Mouse (Mus musculus) mammary gland, adult 2 months (tissue): ENCODE measurements around the gene Hdac5. TPM values are rescaled to one million over a fixed set of nuclear protein-coding genes. Genes with fewer than 3 reads are reported as not detected.

Experiments
- polyA plus RNA-seq: library from polyadenylated mRNA; depleted of rRNA; stranded (reverse); fragments of >200 nt; gene quantifications from 2 replicates; pipeline ENCODE4 v1.2.3, GENCODE M21; 2012; ENCODE audit warnings: low replicate concordance; rRNA removed

Hdac5 gene
- 88.0 and 204 TPM in 2 replicates for polyA plus RNA-seq

DNA sequence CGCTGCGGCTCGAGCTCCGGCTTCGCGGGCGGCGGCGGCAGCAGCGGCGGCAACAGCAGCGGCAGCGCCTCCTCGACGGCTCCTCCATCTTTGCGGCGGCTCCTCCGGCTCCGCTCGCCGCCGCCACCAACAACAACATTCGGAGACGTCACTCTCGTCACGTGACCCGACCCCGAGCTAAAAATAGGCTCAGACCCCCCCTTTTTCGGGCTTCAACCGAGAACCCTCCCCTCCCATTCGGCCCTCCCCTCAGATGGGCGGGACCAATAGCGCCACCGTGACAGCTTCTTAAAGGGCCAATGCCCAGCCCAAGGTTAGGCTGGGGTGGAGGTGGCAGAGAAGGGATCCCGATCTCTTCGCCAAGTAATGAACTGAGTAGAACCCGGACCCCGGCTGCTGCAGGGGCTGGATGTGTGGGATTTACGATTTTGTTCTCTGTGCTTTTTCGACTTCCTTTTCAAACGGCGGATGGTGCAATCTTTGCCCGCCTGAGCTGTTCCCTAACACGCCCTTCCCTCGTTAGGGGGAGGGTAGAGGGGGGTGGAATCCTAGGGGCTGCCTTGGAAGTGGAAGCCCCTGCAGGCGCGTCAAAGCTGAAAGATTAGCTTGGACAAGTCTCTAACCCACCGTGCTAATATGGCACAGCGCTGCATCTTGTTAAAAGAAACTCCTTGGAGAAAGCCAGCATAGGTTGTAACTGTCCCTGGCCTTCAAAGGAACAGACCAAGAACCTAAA is at the start of gene Hdac5:
Hdac5 (minus strand) TSS at position 161 of the 736 bp plus-strand sequence.

DNA sequence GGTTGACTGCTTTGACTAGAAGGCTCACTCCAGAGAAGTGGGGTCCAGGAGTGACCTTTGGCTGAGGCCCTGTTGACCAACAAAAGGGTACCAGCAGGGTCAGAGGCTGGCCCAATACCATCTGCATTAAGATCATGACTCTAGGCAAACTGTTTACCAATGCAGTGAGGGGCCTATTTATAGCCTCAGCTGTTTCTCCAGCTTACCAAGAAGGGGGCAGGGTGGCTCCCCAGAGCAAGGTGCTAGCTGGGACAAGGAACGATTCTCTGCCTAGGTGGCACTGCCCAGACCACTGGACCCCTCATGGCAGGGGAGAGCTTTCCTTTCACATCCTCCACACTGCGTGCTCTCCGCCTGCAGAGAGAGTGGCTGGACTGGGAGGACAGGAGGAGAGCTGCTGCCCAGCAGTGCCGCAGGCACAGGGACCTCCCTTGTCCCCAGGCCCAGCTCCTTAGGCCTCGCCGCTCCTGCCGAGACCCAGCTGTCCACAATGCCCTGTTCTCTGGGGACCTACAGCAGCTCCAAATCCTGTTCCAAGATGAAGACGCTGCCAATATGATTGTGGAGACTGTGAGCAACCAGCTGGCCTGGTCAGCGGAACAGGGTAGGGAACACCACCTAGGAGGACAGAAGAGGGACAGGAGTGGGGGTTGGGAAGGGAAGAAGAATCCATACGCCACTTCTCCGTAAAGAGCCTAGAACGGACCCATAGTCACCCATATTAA is 38.7 kb upstream of the Hdac5 start, which contains the start of gene Asb16:
Asb16 (plus strand) TSS at position 224 of the 725 bp plus-strand sequence.

DNA sequence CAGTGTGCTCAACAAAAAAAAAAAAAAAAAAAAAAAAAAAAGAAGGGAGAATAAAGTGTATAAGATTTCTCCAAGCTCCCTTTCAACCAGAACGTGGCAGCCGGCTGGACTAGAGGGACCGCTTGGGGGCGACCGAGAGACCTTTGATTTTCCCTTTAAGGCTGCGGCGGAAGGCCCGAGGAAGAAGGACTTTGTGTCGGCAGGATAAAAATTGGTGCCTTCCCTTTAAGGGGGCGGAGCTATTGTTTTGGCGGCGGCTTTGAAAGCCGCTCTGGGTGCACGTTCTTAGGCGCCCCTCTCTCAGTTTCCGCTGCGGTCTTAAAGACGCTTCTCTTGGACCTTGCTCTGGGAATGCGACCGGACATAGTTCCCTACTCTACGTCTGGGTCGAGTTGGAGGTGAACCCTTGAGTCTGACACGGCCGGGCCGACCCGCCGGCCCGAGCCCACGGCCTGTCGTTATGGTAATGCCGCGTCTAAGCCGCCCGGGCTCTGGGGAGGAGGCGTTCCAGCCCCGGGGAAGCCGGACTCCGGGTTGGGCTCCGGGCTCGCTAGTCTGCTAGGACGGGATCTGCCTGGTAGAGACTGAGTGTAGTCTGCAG is 18.8 kb upstream of the Hdac5 start, which contains the start of gene BC030867:
BC030867 (plus strand) TSS at position 253 of the 601 bp plus-strand sequence.

DNA sequence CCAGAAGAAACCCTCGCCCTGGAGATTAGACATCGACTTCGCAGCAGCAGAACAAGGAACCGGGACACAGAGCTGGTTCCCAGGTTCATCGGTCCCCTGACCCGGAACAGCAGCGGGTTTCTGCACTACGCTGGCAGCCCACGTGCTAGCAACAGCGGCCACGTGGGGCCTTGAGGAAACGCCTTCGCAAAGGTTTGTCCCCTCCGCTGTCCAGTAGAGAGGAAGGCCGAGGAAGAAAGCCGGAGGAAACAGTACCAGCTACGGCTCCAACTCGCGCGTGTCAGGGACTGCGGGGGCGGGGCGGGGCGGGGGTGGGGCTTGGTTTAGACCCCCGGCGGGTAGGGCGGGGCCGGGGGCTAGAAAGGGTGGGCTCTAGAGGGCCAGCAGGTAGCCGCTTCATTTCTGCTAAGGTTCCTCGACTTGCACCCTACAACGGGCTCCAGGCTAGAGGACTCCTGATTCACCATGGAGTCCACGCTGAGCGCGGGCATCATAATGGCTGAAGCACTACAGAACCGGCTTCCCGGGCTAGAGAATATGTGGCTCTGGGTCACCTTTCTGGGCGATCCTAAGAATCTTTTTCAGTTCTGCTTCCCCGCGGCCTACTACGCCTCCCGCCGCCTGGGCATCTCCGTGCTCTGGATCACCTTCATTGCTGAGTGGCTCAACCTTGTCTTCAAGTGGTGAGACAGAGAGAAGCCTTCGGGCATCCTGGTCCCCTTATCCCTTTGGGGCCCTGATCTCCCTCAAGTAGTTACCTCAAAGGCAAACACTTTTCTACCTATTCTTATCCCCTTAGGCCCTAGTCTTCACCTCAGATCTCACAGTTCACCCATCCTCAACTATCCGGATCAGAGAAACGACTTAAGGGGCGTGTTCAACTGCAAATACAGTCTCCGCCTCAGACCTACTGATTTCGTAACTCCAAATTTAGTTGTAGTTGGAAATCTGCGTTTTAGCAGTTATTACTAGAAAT is 40.2 kb downstream of the Hdac5 start, which contains the start of gene G6pc3:
G6pc3 (plus strand) TSS at position 160 of the 976 bp plus-strand sequence.

DNA sequence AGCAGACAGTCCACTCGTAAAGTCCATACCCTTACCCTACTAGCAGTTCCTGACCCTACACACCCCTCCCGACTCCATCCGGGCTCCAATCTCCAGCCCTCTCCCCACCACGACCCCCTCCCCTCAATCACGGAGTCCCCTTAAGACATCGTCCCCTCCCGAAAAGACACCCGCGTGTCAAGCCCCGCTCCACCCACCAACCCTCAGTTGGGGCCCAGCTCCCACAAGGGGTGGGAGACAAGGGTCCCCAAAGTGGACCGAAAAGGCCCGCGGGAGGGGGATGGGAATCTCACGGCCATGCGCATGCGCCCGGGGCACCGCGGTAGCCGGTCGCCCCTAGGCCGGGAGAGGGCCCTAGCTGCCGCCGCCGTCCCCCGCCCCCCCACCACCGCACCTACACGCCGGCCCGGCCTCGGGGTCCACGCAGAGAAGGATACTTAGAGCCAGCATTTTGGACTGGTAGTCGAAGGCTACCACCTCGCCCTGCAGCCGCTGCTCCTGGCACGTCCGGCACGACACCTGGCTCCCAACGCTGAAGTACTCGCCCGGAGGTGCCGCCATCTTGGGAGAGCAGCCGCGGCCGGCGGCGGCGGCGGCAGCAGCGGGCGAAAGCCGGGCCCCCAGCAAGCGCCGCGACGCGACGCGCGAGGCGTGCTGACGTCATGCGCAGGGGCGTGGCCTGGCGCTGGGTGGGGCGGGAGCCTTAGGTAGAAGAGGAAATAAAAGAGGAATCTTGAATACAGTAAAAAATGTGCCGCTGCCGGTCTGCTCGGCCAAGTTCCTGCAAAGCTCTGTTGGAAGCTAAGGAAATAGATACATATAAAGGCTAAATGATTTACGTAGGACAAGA is 45.1 kb downstream of the Hdac5 start, which contains the start of gene Lsm12:
Lsm12 (minus strand) TSS at position 651 of the 850 bp plus-strand sequence.

DNA sequence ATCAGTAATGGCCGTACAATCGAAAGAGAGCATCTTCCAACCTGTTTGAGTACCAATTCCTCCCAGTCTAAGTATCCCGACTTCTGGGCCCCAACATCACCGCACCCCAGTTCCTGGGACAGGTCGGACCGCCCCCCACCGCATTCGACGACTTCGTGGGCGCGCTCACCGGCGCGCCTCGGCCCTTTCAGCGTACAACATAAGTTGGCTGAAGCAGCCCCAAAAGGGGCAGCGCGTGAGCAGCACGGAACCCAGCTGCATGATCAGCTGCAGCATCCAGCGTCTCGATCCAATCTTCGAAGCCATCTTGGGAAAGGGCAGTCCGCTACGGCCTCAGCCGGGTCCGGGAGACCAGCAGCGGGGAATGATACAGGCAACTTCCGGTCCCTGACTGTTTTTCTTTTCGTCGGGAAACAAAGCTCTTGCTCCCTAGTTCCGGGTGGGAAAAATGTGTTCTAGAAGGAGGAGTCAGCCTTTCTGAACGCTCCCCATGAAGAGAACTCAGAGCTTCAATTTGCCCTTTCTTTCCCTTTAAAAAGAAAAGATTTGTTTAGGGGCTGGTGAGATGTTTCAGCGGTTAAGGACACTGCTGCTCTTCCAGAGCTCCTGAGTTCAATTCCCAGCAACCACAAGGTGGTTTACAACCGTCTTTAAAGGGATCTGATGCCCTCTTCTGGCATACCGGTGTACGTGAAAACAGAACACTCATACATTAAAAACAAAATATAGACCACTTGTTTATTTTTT is 73.8 kb downstream of the Hdac5 start, which contains the start of gene Tmem101:
Tmem101 (minus strand) TSS at position 366 of the 747 bp plus-strand sequence.

DNA sequence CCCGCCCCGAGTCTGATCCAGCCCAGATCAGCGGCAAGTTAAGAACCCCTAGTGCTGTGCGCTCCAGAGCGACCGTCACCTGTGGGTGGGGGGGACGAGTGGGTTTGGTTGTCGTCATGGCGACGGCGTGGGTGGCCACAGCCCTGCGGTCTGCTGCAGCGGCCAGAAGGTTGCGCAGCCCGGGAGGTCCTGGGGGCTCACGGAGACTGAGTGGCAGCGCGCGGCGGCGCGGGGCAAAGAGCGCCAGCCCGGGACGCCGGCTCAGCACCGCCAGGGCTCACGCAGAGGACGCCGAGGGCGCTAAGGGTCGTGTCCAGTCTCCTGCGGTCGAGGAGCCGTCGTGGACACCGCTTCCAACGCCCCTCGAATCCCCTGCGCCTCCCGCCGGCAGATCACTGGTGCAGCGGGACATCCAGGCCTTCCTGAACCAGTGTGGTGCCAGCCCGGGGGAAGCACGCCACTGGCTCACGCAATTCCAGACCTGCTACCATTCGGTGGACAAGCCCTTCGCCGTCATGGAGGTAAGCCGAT is 84.4 kb downstream of the Hdac5 start, which contains the start of gene Nags:
Nags (plus strand) TSS at position 43 of the 531 bp plus-strand sequence.

Other genes starting within 250 kb of the Hdac5 start
- not detected in 2 replicates for gene Cfap97d1, start 245.9 kb downstream of the Hdac5 start, polyA plus RNA-seq
- gene Dusp3, start 243.2 kb downstream of the Hdac5 start, polyA plus RNA-seq, result 105 and 133 TPM in 2 replicates
- gene Mpp3, start 201.7 kb downstream of the Hdac5 start, polyA plus RNA-seq, result 4.8 and 7.8 TPM in 2 replicates
- 95.5 and 130 TPM in 2 replicates for gene Cd300lg, start 188.7 kb downstream of the Hdac5 start, polyA plus RNA-seq
- 13.5 and 13.8 TPM in 2 replicates for gene Mpp2, start 141.7 kb downstream of the Hdac5 start, polyA plus RNA-seq
- not detected in 2 replicates for gene Ppy, start 128.8 kb downstream of the Hdac5 start, polyA plus RNA-seq
- not detected in 2 replicates for gene Pyy, start 122.3 kb downstream of the Hdac5 start, polyA plus RNA-seq
- 0.85 TPM in 1 of 2 replicates, not detected in the other for gene Nags, start 84.7 kb downstream of the Hdac5 start, polyA plus RNA-seq
- 17.0 and 22.2 TPM in 2 replicates for gene Tmem101, start 73.8 kb downstream of the Hdac5 start, polyA plus RNA-seq
- gene Lsm12, start 44.9 kb downstream of the Hdac5 start, polyA plus RNA-seq, result 35.8 and 55.6 TPM in 2 replicates
- 115 and 131 TPM in 2 replicates for gene G6pc3, start 40.5 kb downstream of the Hdac5 start, polyA plus RNA-seq
- gene BC030867, start 18.7 kb upstream of the Hdac5 start, polyA plus RNA-seq, result 1.2 and 1.4 TPM in 2 replicates
- gene Asb16, start 38.6 kb upstream of the Hdac5 start, polyA plus RNA-seq, result 0.50 and 19.4 TPM in 2 replicates
- gene Tmub2, start 54.8 kb upstream of the Hdac5 start, polyA plus RNA-seq, result 52.4 and 58.1 TPM in 2 replicates
- gene Atxn7l3, start 66.5 kb upstream of the Hdac5 start, polyA plus RNA-seq, result 39.6 and 48.4 TPM in 2 replicates
- 20.5 and 28.1 TPM in 2 replicates for gene Ubtf, start 89.6 kb upstream of the Hdac5 start, polyA plus RNA-seq
- 0.06 TPM in 1 of 2 replicates, not detected in the other for gene Slc4a1, start 136.0 kb upstream of the Hdac5 start, polyA plus RNA-seq
- gene Rundc3a, start 163.2 kb upstream of the Hdac5 start, polyA plus RNA-seq, result 4.6 and 10.4 TPM in 2 replicates
- gene Slc25a39, start 177.8 kb upstream of the Hdac5 start, polyA plus RNA-seq, result 583 and 649 TPM in 2 replicates
- 304 and 432 TPM in 2 replicates for gene Grn, start 200.1 kb upstream of the Hdac5 start, polyA plus RNA-seq
- gene Fam171a2, start 217.5 kb upstream of the Hdac5 start, polyA plus RNA-seq, result 22.9 and 40.8 TPM in 2 replicates
- 27.3 and 35.8 TPM in 2 replicates for gene Itga2b, start 240.0 kb upstream of the Hdac5 start, polyA plus RNA-seq